Mouse (Mus musculus): Measurements from ENCODE around the gene Hspa13. TPM values are rescaled to one million over a fixed set of nuclear protein-coding genes. Genes with fewer than 3 reads are reported as not detected.
A peak's percentile ranks its signal among the peaks of the same experiment; 100 is the strongest.

Hspa13 gene
- polyA plus RNA-seq, 1 experiment from 2014 or later = 33.3 TPM

GRCm38 (mm10) chr16:75696176-75696575, 70.7 kb downstream of the Hspa13 start:
- H3K36me3 ChIP-seq (ENCODE audit: insufficient read depth, low read length) = no peaks in the 10 kb centered on the region
- H3K4me1 ChIP-seq (ENCODE audit: insufficient read depth, low read length) = no peaks in the 10 kb centered on the region
- no peaks in the 10 kb centered on the region for H3K27me3 ChIP-seq (ENCODE audit: insufficient read depth, low read length)
- H3K4me3 ChIP-seq (ENCODE audit: low read length) = no peak overlapping the region
- H3K9ac ChIP-seq (replicated peaks; ENCODE audit: low read length) = no peak overlapping the region
- H3K9me3 ChIP-seq (ENCODE audit: low read length) = no peaks in the 10 kb centered on the region
- peak; percentile 79; the same call in 1 of the 2 replicates for ATAC-seq (ENCODE audit: low FRiP score, low TSS enrichment)
- no peak overlapping the region for H3K4me2 ChIP-seq (replicated peaks; ENCODE audit: low read depth, low read length)
- H3K27ac ChIP-seq (ENCODE audit: low read length) = no peak overlapping the region
- 7% methylated on average over 2 of the region's 2 CpGs for WGBS

Small RNA genes within 50 kb of the gene (microRNA-seq; reads per million reads assigned to microRNA genes)
- not detected for gene Gm22923

Other genes starting within 250 kb of the Hspa13 start
- not detected in 2 replicates for gene Lipi, start 181.0 kb downstream of the Hspa13 start, polyA plus RNA-seq (2015; fragmentation: Nextera tagmentation; extraction: Ambion mirVana)
- 0.27 and 0.40 TPM in 2 replicates for gene Rbm11, start 174.3 kb downstream of the Hspa13 start, polyA plus RNA-seq (2015; fragmentation: Nextera tagmentation; extraction: Ambion mirVana)

Measured in kidney, embryonic 16.5 days (tissue).